Mouse (Mus musculus) liver, postnatal 0 days (tissue): ENCODE results near the gene Slc22a12. TPM values are rescaled to one million over a fixed set of nuclear protein-coding genes. Genes with fewer than 3 reads are reported as not detected.
A peak's percentile ranks its signal among the peaks of the same experiment; 100 is the strongest.

Source experiments
- ATAC-seq: fragments of 200-750 bp; cut with Nextera tagmentation; 2 replicates; pipeline ENCODE4 v1.8.0; 2017; ENCODE audit warnings: mild to moderate bottlenecking, moderate library complexity
- DNase-seq: peaks from one replicate; pipeline ENCODE4 v3.0.0-alpha.2; 2016
- H3K27ac ChIP-seq: fragments of 300-500 bp; sonication (generic); 2 replicates; pipeline ENCODE4 v1.5.1; 2014; ENCODE audit warnings: antibody characterized with exemption, moderate library complexity, mild to moderate bottlenecking, low read depth
- H3K27me3 ChIP-seq: fragments of 300-500 bp; sonication (generic); 2 replicates; pipeline ENCODE4 v1.6.1; 2014; ENCODE audit warnings: low read length, control low read depth, mixed read lengths; ENCODE audit not compliant: insufficient read depth
- H3K36me3 ChIP-seq: fragments of 300-500 bp; sonication (generic); replicated peaks from 2 replicates; pipeline ENCODE4 v1.6.1; 2014; ENCODE audit warnings: mild to moderate bottlenecking, control low read depth, low read length, moderate library complexity, mixed read lengths; ENCODE audit not compliant: insufficient read depth
- H3K4me1 ChIP-seq: fragments of 300-500 bp; sonication (generic); 2 replicates; pipeline ENCODE4 v1.6.1; 2014; ENCODE audit warnings: antibody characterized with exemption, mild to moderate bottlenecking, control low read depth; ENCODE audit not compliant: insufficient read depth
- H3K4me2 ChIP-seq: fragments of 300-500 bp; sonication (generic); 2 replicates; pipeline ENCODE4 v1.6.1; 2014; ENCODE audit warnings: low read depth, mild to moderate bottlenecking, low read length, moderate library complexity, mixed read lengths
- H3K4me3 ChIP-seq: fragments of 300-500 bp; sonication (generic); 2 replicates; pipeline ENCODE4 v1.5.1; 2014; ENCODE audit warnings: low read depth, low read length
- H3K9ac ChIP-seq: fragments of 300-500 bp; sonication (generic); replicated peaks from 2 replicates; pipeline ENCODE4 v1.6.1; 2014; ENCODE audit warnings: mild to moderate bottlenecking, moderate library complexity
- H3K9me3 ChIP-seq: fragments of 300-500 bp; sonication (generic); 2 replicates; pipeline ENCODE4 v1.6.1; 2016; ENCODE audit warnings: mild to moderate bottlenecking, control low read depth, low read length, mixed read lengths
- CTCF ChIP-seq: sonication (generic); IDR thresholded peaks from 2 replicates; pipeline ENCODE4 v1.5.1; 2016; ENCODE audit warnings: antibody characterized with exemption, low read depth
- EP300 ChIP-seq: IDR thresholded peaks from 2 replicates; pipeline ENCODE4 v1.6.1; 2016; ENCODE audit warnings: antibody characterized with exemption, low read depth, mild to moderate bottlenecking
- WGBS: fragments of 180-500 bp; shearing (Covaris S2); extraction: QIAGEN DNeasy Blood & Tissue Kit; methylation state at CpG from one replicate; pipeline ENCODE4 v1.1.7; 2014; ENCODE audit not compliant: insufficient replicate concordance; 5-methylcytosine and 5-hydroxymethylcytosine counted together
- polyA plus RNA-seq: library from polyadenylated mRNA; unstranded; fragments of >200 nt; fragmentation: Nextera tagmentation; extraction: Ambion mirVana; gene quantifications from 2 replicates; pipeline ENCODE4 v1.2.1, GENCODE M21; 2015

The Slc22a12 gene
- polyA plus RNA-seq, 1 experiment from 2014 or later, result not detected

DNA sequence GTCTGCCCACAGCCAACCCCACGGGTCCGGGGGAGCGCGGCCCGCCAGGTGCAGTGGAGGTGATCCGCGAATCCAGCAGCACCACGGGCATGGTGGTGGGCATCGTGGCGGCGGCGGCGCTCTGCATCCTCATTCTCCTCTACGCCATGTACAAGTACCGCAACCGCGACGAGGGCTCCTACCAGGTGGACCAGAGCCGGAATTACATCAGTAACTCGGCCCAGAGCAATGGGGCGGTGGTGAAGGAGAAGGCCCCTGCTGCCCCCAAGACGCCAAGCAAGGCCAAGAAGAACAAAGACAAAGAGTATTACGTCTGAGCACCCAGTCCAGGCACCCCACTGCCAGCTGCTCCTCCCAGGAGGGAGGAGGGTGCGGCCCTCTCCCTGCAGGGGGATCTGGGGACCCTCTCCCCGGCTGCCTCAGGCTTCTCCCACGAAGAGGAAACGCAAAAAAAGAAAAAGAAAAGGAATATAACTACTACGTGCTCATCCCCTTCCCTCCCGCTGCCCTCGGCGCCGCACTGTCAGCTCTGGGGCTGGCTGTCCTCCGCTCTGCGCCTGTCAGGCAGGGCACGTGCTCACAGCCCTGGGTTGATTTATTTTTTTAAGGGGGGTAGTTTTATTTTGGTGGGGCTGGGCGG lies 10.9 kb downstream of the Slc22a12 start:
- DNase-seq (no peak), ATAC-seq (no peak)
- Histone ChIP-seq H3K4me3 (peak overlapping the region; percentile 43), H3K4me1 (peaks cover 7% of the 10 kb centered on the region; the same call in 1 of the 2 replicates), H3K4me2 (peak overlapping the region; percentile 63), H3K9ac (peak overlapping the region; percentile 41), H3K27ac (no peak overlapping the region), H3K9me3 (no peaks in the 10 kb centered on the region), H3K27me3 (peaks cover 47% of the 10 kb centered on the region), H3K36me3 (no peaks in the 10 kb centered on the region)
- 2% methylated on average over 35 of the region's 36 CpGs for WGBS
- no peak for TF ChIP-seq EP300
- no peak for TF ChIP-seq CTCF

GRCm38 (mm10) chr19:6531011-6531631 lies 11.7 kb downstream of the Slc22a12 start:
- Histone ChIP-seq H3K4me3 (peak overlapping the region; percentile 43), H3K27ac (no peak overlapping the region), H3K27me3 (peaks cover 47% of the 10 kb centered on the region), H3K9ac (peak overlapping the region; percentile 41; the same call in 1 of the 2 replicates), H3K36me3 (no peaks in the 10 kb centered on the region), H3K4me2 (peak overlapping the region; percentile 63), H3K9me3 (no peaks in the 10 kb centered on the region), H3K4me1 (peaks cover 7% of the 10 kb centered on the region; the same call in 1 of the 2 replicates)
- no peak for ATAC-seq
- WGBS, result 1% methylated on average over 56 of the region's 56 CpGs
- peak; percentile 23 for DNase-seq
- no peak for TF ChIP-seq EP300
- TF ChIP-seq CTCF, result no peak

- peaks cover 47% of the 10 kb centered on the region for H3K27me3 ChIP-seq
Observed at GRCm38 (mm10) chr19:6530359-6530758, 12.5 kb downstream of the Slc22a12 start.

DNA sequence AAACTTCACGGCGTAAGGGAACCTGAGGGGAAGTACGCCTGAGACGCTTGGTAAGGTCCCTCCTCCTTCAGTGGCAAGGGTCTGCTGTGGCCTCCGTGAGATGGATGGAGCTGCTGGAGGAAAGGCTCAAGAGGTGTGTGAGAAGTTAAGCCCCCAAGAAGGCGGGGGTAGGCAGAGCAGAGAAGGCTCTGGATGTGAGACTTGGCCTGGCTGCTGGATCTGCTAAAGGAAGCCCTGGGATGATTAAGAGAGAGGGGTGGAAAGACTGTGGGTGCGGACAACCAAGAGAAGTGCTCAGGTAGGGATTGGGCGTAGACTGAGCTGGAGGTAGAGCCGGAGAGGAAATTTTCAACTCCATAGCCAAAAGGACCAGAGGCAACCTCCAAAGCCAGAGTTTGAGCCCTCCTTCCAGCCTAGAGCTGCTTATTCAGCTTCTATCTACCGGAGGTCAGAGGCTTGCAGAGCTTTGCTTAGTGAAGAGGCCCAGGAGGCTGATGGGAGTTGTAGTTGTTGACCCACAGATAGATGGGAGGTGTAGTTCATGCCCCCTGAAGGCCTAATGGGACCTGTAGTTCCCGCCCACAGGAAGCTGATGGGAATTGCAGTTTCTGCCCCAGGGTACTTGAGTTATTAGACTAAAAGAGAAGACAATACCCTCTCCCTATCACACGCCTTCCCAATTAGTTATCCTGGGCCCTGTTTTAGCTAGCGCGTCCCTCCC lies 13.4 kb downstream of the Slc22a12 start:
- TF ChIP-seq CTCF (no peak), EP300 (no peak)
- no peak for DNase-seq
- no peaks in the 10 kb centered on the region for H3K9me3 ChIP-seq
- H3K4me2 ChIP-seq, result no peak overlapping the region
- no peaks in the 10 kb centered on the region for H3K36me3 ChIP-seq
- no peak overlapping the region for H3K4me3 ChIP-seq
- no peak overlapping the region for H3K9ac ChIP-seq
- peak; percentile 33; the same call in 1 of the 2 replicates for ATAC-seq
- H3K27me3 ChIP-seq, result peaks cover 47% of the 10 kb centered on the region
- WGBS, result 67% methylated on average over 14 of the region's 14 CpGs
- peaks cover 7% of the 10 kb centered on the region; the same call in 1 of the 2 replicates for H3K4me1 ChIP-seq
- no peak overlapping the region for H3K27ac ChIP-seq

More at GRCm38 (mm10) chr19:6530359-6530758, 12.5 kb downstream of the Slc22a12 start:
- ATAC-seq (no peak), DNase-seq (no peak)
- WGBS, result 34% methylated on average over 13 of the region's 13 CpGs
- Histone ChIP-seq H3K36me3 (no peaks in the 10 kb centered on the region), H3K27ac (no peak overlapping the region), H3K4me1 (peaks cover 7% of the 10 kb centered on the region; the same call in 1 of the 2 replicates), H3K4me3 (no peak overlapping the region), H3K9me3 (no peaks in the 10 kb centered on the region), H3K4me2 (no peak overlapping the region), H3K9ac (no peak overlapping the region)
- no peak for TF ChIP-seq EP300
- TF ChIP-seq CTCF, result no peak

DNA sequence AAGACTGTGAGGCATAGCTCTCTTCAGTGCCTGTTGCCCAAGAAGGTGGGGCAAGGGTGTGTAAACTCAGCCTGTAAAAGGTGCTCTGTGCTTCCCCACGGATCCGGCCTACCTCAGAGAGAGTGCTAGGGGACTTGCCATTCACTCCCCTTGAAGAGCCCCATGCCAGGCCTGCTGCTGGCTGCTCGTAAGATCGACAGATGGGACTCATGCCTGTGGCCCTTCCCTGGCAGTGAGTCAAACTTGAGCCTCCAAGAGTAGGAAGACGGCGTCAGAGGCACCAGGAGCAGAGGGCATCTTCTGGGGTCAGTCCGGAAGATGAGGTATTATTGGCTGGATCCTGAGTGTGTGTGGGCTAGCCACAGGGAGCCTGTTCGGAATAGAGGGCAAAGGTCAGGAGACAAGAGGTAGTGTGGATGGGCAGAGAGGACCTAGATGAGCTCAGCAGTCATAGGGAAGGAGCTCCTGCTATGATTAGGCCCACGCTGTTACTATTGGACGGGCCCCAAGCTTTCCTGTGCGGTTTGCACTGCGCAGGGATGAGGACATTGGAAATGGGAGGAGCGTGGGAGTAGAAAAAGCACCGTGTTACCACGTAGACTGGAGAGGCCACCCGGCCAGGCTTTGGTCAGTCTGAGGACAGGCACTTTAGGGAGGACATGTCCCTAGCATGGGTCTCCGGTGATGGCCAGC lies 14.8 kb downstream of the Slc22a12 start:
- DNase-seq (no peak), ATAC-seq (no peak)
- Histone ChIP-seq H3K9ac (no peak overlapping the region), H3K36me3 (no peaks in the 10 kb centered on the region), H3K9me3 (no peaks in the 10 kb centered on the region), H3K4me1 (peaks cover 7% of the 10 kb centered on the region; the same call in 1 of the 2 replicates), H3K4me2 (no peak overlapping the region), H3K27me3 (peaks cover 34% of the 10 kb centered on the region), H3K4me3 (no peak overlapping the region), H3K27ac (no peak overlapping the region)
- 82% methylated on average over 17 of the region's 17 CpGs for WGBS
- TF ChIP-seq EP300, result no peak
- TF ChIP-seq CTCF, result no peak
